Mouse (Mus musculus) hindbrain, embryonic 13.5 days (tissue): ENCODE measurements around the gene Ctc1. TPM values are rescaled to one million over a fixed set of nuclear protein-coding genes. Genes with fewer than 3 reads are reported as not detected.
A peak's percentile ranks its signal among the peaks of the same experiment; 100 is the strongest.
"Not testable (repeated sequence)": the region's sequence is repeated elsewhere in the genome, so short reads cannot be mapped to it uniquely, and the experiment has no call there.

Source experiments
- ATAC-seq: fragments of 200-750 bp; cut with Nextera tagmentation; 2 replicates; pipeline ENCODE4 v1.8.0; 2017; ENCODE audit warnings: moderate TSS enrichment; ENCODE audit not compliant: low FRiP score
- H3K27ac ChIP-seq: fragments of 300-500 bp; sonication (generic); 2 replicates; pipeline ENCODE4 v1.5.1; 2015; ENCODE audit warnings: inconsistent platforms, mild to moderate bottlenecking, moderate library complexity
- H3K27me3 ChIP-seq: fragments of 300-500 bp; sonication (generic); 2 replicates; pipeline ENCODE4 v1.6.1; 2015; ENCODE audit warnings: mild to moderate bottlenecking, inconsistent platforms
- H3K36me3 ChIP-seq: fragments of 300-500 bp; sonication (generic); 2 replicates; pipeline ENCODE4 v1.6.1; 2015; ENCODE audit warnings: mild to moderate bottlenecking, inconsistent platforms
- H3K4me1 ChIP-seq: fragments of 300-500 bp; sonication (generic); replicated peaks from 2 replicates; pipeline ENCODE4 v1.6.1; 2015; ENCODE audit warnings: inconsistent platforms
- H3K4me2 ChIP-seq: fragments of 300-500 bp; sonication (generic); 2 replicates; pipeline ENCODE4 v1.6.1; 2015; ENCODE audit warnings: inconsistent platforms, mild to moderate bottlenecking, moderate library complexity
- H3K4me3 ChIP-seq: fragments of 300-500 bp; sonication (generic); 2 replicates; pipeline ENCODE4 v1.5.1; 2015; ENCODE audit warnings: mild to moderate bottlenecking, inconsistent platforms
- H3K9ac ChIP-seq: fragments of 300-500 bp; sonication (generic); 2 replicates; pipeline ENCODE4 v1.6.1; 2015; ENCODE audit warnings: mild to moderate bottlenecking, inconsistent platforms
- H3K9me3 ChIP-seq: fragments of 300-500 bp; sonication (generic); 2 replicates; pipeline ENCODE4 v1.6.1; 2016; ENCODE audit warnings: inconsistent platforms
- WGBS: fragments of 180-500 bp; shearing (Covaris S2); methylation state at CpG from one replicate; pipeline ENCODE4 v1.1.7; 2015; 5-methylcytosine and 5-hydroxymethylcytosine counted together
- polyA plus RNA-seq: library from polyadenylated mRNA; unstranded; fragments of >200 nt; fragmentation: Nextera tagmentation; extraction: Ambion mirVana; gene quantifications from 2 replicates; pipeline ENCODE4 v1.2.1, GENCODE M21; 2015

Ctc1 gene
- polyA plus RNA-seq, 1 experiment from 2014 or later = 49.4 TPM

DNA sequence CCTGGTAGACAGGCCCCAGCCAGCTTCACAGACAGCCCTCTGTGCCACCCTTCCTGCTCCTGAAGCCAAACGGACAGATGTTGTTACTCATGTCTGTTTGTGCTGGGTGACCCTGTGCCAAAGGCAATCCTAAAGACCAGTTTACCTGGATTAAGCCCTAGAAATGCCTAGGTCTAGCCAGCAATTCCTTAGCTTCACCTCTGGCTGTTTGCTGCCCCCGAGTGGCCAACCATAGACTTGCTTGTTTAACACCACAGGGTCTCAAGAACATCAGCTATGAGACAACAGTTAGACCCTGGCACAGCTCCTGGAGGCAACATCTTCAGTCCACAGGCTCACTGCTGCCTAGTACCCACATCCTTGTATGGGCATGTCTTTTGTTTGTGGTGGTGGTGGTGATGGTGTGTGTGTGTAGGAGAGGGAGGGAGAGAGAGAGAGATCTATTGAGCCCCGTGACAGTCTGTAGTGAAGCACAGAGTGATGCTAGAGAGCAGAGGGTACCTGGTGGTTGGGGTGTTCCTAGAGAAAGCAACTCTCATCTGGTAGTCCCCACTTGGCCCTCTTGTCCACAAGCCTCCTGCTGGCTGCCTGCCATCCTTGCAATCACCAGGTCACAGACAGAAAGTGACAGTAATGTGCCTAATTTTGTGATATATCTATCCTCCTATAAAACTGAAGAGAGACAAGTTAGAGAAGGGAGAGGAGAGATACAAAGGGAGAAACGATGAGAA, 32.9 kb upstream of the Ctc1 start:
- Histone ChIP-seq H3K4me2 (no peak overlapping the region), H3K9me3 (no peaks in the 10 kb centered on the region), H3K36me3 (peaks cover 17% of the 10 kb centered on the region), H3K27me3 (no peaks in the 10 kb centered on the region), H3K4me3 (no peak overlapping the region), H3K9ac (peak overlapping the region; percentile 35; the same call in 1 of the 2 replicates), H3K4me1 (no peaks in the 10 kb centered on the region), H3K27ac (no peak overlapping the region)
- 42% methylated on average over 4 of the region's 4 CpGs for WGBS
- 0 out of 2 replicates have a peak, but pooled peaks have one; percentile 43 for ATAC-seq

GRCm38 (mm10) chr11:68987365-68987882, 28.3 kb upstream of the Ctc1 start:
- Histone ChIP-seq H3K4me3 (no peak overlapping the region), H3K4me2 (no peak overlapping the region), H3K9ac (no peak overlapping the region), H3K4me1 (no peaks in the 10 kb centered on the region), H3K9me3 (no peaks in the 10 kb centered on the region), H3K27ac (no peak overlapping the region), H3K27me3 (no peaks in the 10 kb centered on the region), H3K36me3 (peaks cover 56% of the 10 kb centered on the region)
- 78% methylated on average over 11 of the region's 11 CpGs for WGBS
- no peak for ATAC-seq

- Histone ChIP-seq H3K9ac (no peak overlapping the region), H3K9me3 (no peaks in the 10 kb centered on the region), H3K36me3 (peaks cover 66% of the 10 kb centered on the region), H3K27ac (no peak overlapping the region), H3K4me3 (no peak overlapping the region), H3K27me3 (no peaks in the 10 kb centered on the region), H3K4me2 (no peak overlapping the region), H3K4me1 (no peaks in the 10 kb centered on the region)
- no peak for ATAC-seq
- 94% methylated on average over 17 of the region's 17 CpGs for WGBS
These were observed 27.4 kb upstream of the Ctc1 start for GRCm38 (mm10) chr11:68988341-68988740.

DNA sequence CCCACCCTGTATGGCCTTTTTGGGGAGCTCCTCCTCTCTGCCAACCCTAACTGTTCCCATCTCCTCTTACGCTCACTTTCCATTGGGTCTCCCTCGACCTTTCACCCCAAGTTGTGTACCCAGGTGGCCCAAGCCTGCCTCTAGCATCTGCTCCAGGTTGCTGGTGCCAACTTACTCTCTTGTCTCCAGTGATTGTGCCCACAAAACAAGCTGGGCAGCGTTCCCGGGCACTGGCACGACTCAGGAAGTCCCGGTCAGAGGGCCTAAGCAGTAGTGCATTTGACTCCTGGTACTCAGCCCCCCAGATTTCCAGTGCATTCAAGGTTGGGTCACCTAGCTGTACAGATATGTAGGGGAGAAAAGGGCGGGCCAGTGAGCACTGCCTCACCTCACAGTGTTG, 22.6 kb upstream of the Ctc1 start:
- WGBS = 89% methylated on average over 7 of the region's 7 CpGs
- Histone ChIP-seq H3K27me3 (no peaks in the 10 kb centered on the region), H3K4me3 (no peak overlapping the region), H3K36me3 (peaks cover 91% of the 10 kb centered on the region), H3K27ac (no peak overlapping the region), H3K9me3 (no peaks in the 10 kb centered on the region), H3K4me2 (no peak overlapping the region), H3K9ac (no peak overlapping the region), H3K4me1 (no peaks in the 10 kb centered on the region)
- ATAC-seq = no peak

DNA sequence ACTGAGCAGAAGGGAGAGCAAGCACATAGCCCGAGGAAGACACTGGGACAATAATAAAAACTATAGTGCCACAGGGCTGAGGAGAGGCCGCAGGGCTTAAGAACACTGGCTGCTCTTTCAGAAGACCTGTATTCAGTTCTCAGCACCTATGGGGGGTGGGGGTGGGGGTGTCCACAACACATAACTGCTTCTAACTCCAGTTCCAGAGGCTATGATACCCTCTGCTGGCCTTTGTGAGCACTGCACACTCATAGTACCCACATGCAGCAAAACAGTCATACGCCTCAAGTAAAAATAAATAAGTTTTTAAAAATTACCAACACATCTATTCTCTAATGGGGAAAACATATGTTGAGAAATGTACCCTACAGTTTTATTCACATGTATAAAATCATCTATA, 21.3 kb upstream of the Ctc1 start:
- H3K27me3 ChIP-seq = no peaks in the 10 kb centered on the region
- WGBS = 95% methylated on average over 3 of the region's 3 CpGs
- H3K9ac ChIP-seq = no peak overlapping the region
- no peaks in the 10 kb centered on the region for H3K9me3 ChIP-seq
- no peak overlapping the region for H3K4me3 ChIP-seq
- H3K4me2 ChIP-seq = no peak overlapping the region
- peaks cover 97% of the 10 kb centered on the region for H3K36me3 ChIP-seq
- ATAC-seq = no peak
- H3K27ac ChIP-seq = no peak overlapping the region
- H3K4me1 ChIP-seq = no peaks in the 10 kb centered on the region

GRCm38 (mm10) chr11:68997080-68997479, 18.6 kb upstream of the Ctc1 start:
- Histone ChIP-seq H3K9ac (no peak overlapping the region), H3K4me1 (no peaks in the 10 kb centered on the region), H3K4me2 (no peak overlapping the region), H3K9me3 (no peaks in the 10 kb centered on the region), H3K36me3 (peaks cover 97% of the 10 kb centered on the region), H3K27ac (no peak overlapping the region), H3K4me3 (no peak overlapping the region), H3K27me3 (no peaks in the 10 kb centered on the region)
- no peak for ATAC-seq
- 95% methylated on average over 4 of the region's 4 CpGs for WGBS

- not testable (repeated sequence) for ATAC-seq, H3K9me3 ChIP-seq, H3K4me3 ChIP-seq, H3K27me3 ChIP-seq, H3K4me2 ChIP-seq, H3K27ac ChIP-seq, H3K4me1 ChIP-seq, H3K9ac ChIP-seq
- peaks cover 53% of the 10 kb centered on the region for H3K36me3 ChIP-seq
- WGBS = 97% methylated on average over 4 of the region's 4 CpGs
These were observed 12.9 kb upstream of the Ctc1 start for GRCm38 (mm10) chr11:69002782-69003181.

- no peak overlapping the region for H3K4me2 ChIP-seq
- no peaks in the 10 kb centered on the region for H3K9me3 ChIP-seq
- WGBS = 67% methylated on average over 4 of the region's 4 CpGs
- H3K9ac ChIP-seq = no peak overlapping the region
- no peaks in the 10 kb centered on the region for H3K27me3 ChIP-seq
- peaks cover 11% of the 10 kb centered on the region for H3K4me1 ChIP-seq
- peaks cover 45% of the 10 kb centered on the region for H3K36me3 ChIP-seq
- H3K4me3 ChIP-seq = no peak overlapping the region
- no peak overlapping the region for H3K27ac ChIP-seq
- no peak for ATAC-seq
These were observed 12.1 kb upstream of the Ctc1 start for GRCm38 (mm10) chr11:69003592-69003991.

GRCm38 (mm10) chr11:69005193-69005592, 10.5 kb upstream of the Ctc1 start:
- Histone ChIP-seq H3K27me3 (no peaks in the 10 kb centered on the region), H3K4me2 (no peak overlapping the region), H3K36me3 (peaks cover 30% of the 10 kb centered on the region), H3K27ac (no peak overlapping the region), H3K4me1 (peaks cover 11% of the 10 kb centered on the region), H3K4me3 (no peak overlapping the region), H3K9ac (no peak overlapping the region), H3K9me3 (no peaks in the 10 kb centered on the region)
- ATAC-seq = no peak
- WGBS = 97% methylated on average over 7 of the region's 7 CpGs

- ATAC-seq, H3K27ac ChIP-seq, H3K9ac ChIP-seq, H3K9me3 ChIP-seq, H3K4me2 ChIP-seq, H3K4me3 ChIP-seq, H3K27me3 ChIP-seq: not testable (repeated sequence)
- peaks cover 16% of the 10 kb centered on the region for H3K36me3 ChIP-seq
- peaks cover 19% of the 10 kb centered on the region for H3K4me1 ChIP-seq
These were observed 9.1 kb upstream of the Ctc1 start for GRCm38 (mm10) chr11:69006575-69006974.

GRCm38 (mm10) chr11:69008182-69009121, 7.3 kb upstream of the Ctc1 start, which contains the start of gene Pfas:
TSS of gene Pfas (minus strand) at chr11:69008460.
- peaks cover 26% of the 10 kb centered on the region for H3K4me1 ChIP-seq
- H3K4me3 ChIP-seq = peak within 1 kb of the TSS; percentile 70
- WGBS = 9% methylated on average over 38 of the region's 38 CpGs
- H3K27ac ChIP-seq = peak within 1 kb of the TSS; percentile 46
- peak within 1 kb of the TSS; percentile 70 for H3K4me2 ChIP-seq
- H3K36me3 ChIP-seq = no peaks in the 10 kb centered on the region
- peak within 1 kb of the TSS; percentile 78 for H3K9ac ChIP-seq
- H3K9me3 ChIP-seq = no peaks in the 10 kb centered on the region
- no peaks in the 10 kb centered on the region for H3K27me3 ChIP-seq
- peak; percentile 79 for ATAC-seq

DNA sequence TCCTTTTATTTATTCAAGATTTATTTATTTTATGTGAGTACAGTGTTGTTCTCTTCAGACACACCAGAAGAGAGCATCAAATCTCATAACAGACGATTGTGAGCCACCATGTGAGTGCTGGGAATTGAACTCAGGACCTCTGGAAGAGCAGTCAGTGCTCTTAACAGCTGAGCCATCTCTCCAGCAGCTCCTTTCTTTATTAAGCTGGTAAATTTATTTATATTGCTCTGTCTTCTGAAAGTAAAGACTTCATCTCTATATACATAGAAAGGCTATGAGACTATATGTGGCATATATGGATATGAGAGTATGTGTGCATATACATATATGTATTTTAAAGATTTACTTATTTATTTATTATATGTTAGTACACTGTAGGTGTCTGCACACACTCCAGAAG, 6.2 kb upstream of the Ctc1 start:
- no peak overlapping the region for H3K27ac ChIP-seq
- no peak overlapping the region for H3K4me2 ChIP-seq
- no peak overlapping the region for H3K4me3 ChIP-seq
- no peaks in the 10 kb centered on the region for H3K9me3 ChIP-seq
- H3K27me3 ChIP-seq = no peaks in the 10 kb centered on the region
- no peak overlapping the region for H3K9ac ChIP-seq
- peaks cover 26% of the 10 kb centered on the region for H3K4me1 ChIP-seq
- ATAC-seq = no peak
- WGBS = 87% methylated on average over 1 of the region's 1 CpGs
- no peaks in the 10 kb centered on the region for H3K36me3 ChIP-seq
